Mouse (Mus musculus): Measurements from ENCODE around the gene Slc46a3. TPM values are rescaled to one million over a fixed set of nuclear protein-coding genes. Genes with fewer than 3 reads are reported as not detected.

The Slc46a3 gene
- polyA plus RNA-seq, 1 experiment from 2014 or later: 2.4 TPM

DNA sequence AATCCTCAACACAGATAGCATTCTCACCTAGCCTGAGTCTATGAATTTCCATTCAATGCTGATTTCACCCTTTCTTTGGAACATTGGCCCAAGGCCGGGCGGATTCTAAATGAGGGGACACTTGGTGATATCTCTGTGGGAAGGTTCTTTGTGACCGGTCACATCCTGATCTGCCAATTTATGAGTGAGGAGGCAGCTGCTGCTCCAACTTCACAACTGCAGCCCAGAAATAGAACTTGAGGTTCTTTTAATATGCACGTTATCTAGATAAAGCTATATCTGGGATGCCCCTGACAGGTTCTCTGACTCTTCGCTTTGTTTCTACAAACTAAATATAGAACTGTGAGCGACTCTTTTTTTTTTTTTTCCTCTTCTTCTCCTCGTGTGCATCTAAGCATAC is 44.4 kb downstream of the Slc46a3 start:
- Histone ChIP-seq H3K27ac (no peak overlapping the region), H3K27me3 (ENCODE audit: low read depth, poor library complexity, severe bottlenecking) (no peaks in the 10 kb centered on the region), H3K9me3 (replicated peaks) (no peaks in the 10 kb centered on the region), H3K4me1 (no peaks in the 10 kb centered on the region), H3K36me3 (no peaks in the 10 kb centered on the region), H3K4me3 (no peak overlapping the region)
- 86% methylated on average over 7 of the region's 7 CpGs for WGBS
- no peak for DNase-seq (ENCODE audit: low spot score)

DNA sequence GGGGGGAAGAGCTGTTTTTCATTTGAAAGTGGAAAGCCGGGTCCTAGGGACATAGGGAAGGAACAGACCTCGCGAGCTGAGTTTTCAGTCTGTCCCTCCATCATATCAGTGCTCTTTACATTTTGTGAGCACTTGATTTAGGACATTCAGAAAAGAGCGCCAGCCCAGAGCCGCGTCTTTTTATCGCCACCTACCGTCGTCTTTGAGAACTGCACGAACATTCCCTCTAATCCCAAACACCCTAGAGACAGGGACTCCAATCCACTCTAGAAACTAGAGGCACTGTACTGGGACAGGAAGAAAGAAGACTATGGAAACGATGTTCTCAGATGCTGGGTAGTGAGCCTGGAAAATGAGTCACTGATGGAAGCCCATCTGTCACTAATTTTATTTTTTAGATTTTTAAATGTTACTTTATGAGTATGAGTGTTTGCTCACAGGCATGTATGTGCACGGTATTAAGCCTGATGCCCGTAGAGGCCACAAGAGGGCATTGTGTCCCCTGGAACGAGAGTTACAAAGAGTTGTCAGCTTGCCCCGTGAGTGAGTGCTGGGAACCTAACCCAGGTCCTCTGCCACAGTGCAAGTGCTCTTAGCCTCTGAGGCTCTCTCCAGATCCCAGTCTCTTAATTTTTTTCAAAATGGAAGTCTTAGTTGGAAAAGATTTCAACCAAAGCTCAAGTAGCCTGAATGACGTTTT is 46.3 kb downstream of the Slc46a3 start:
- 25% methylated on average over 16 of the region's 16 CpGs for WGBS
- Histone ChIP-seq H3K4me1 (no peaks in the 10 kb centered on the region), H3K27ac (no peak overlapping the region), H3K9me3 (replicated peaks) (no peaks in the 10 kb centered on the region), H3K36me3 (no peaks in the 10 kb centered on the region), H3K27me3 (ENCODE audit: low read depth, poor library complexity, severe bottlenecking) (no peaks in the 10 kb centered on the region), H3K4me3 (no peak overlapping the region)
- DNase-seq (ENCODE audit: low spot score): peak; percentile 82

DNA sequence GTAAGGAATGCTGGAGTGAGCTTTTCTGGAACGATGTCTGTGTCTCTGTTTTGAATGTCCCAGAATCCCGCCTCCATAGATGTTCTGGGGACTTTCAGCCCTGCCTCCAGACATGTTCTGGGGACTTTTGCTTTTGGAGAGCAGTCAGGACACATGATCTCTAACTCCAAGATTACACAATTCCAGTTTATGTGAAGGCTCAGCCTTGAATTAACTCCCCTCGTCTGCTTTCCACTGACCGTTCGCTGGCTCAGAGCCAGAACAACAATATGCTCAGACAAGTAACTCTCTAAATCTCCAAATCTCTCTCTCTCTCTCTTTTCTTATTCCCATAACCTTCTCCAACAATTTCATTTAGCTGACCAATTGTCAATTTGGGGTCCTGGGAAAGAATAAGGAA is 47.3 kb downstream of the Slc46a3 start:
- Histone ChIP-seq H3K27me3 (ENCODE audit: low read depth, poor library complexity, severe bottlenecking) (no peaks in the 10 kb centered on the region), H3K9me3 (replicated peaks) (no peaks in the 10 kb centered on the region), H3K4me1 (no peaks in the 10 kb centered on the region), H3K4me3 (no peak overlapping the region), H3K36me3 (no peaks in the 10 kb centered on the region), H3K27ac (no peak overlapping the region)
- WGBS: 91% methylated on average over 5 of the region's 5 CpGs
- DNase-seq (ENCODE audit: low spot score): no peak

DNA sequence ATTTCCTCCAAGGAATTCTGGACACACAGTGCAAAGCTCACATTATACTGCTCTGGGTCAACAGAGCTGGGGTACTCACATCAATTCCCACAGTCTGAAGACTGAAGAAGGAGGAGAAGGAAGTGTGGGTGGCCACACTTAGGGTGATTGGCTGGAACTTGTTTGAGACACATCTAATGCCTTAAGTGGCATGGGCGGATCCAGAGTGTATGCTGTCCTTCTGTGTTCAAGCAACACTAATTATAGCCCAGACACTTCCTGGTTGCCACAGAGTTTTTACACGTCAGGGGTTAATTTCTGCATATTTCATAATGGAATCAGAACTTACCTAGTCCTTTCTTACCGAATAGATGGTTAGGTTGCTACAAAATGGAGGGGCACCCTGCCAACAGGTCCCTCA is 49.3 kb downstream of the Slc46a3 start:
- WGBS: 79% methylated on average over 3 of the region's 3 CpGs
- no peak for DNase-seq (ENCODE audit: low spot score)

DNA sequence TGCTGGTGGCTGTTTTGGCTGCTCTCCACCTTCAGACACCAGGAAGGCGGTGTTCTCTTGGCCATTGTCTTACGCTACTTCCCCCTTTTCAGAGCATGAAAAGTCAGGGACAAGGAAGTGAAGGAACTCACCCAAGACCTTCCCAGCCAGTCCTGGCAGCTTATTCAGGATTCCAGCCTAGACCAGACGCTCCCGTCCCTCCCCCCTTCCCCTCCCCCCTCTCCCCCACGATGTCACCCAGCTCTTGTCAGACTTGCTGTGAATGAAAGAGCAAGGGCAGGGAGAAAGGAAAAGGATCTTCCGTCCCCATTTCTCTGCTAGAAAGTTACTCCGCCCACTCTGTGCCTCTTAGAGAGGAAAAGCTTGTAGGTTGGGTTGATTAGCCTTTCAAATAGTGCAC is 51.3 kb downstream of the Slc46a3 start:
- no peaks in the 10 kb centered on the region for H3K36me3 ChIP-seq
- H3K27me3 ChIP-seq (ENCODE audit: low read depth, poor library complexity, severe bottlenecking): no peaks in the 10 kb centered on the region
- H3K9me3 ChIP-seq (replicated peaks): no peaks in the 10 kb centered on the region
- no peak overlapping the region for H3K4me3 ChIP-seq
- 69% methylated on average over 6 of the region's 7 CpGs for WGBS
- no peak for DNase-seq (ENCODE audit: low spot score)
- no peaks in the 10 kb centered on the region for H3K4me1 ChIP-seq
- no peak overlapping the region for H3K27ac ChIP-seq

More for the DNA sequence above, 49.3 kb downstream of the Slc46a3 start:
- no peaks in the 10 kb centered on the region for H3K27me3 ChIP-seq (ENCODE audit: low read depth, poor library complexity, severe bottlenecking)
- H3K9me3 ChIP-seq (replicated peaks): no peaks in the 10 kb centered on the region
- no peaks in the 10 kb centered on the region for H3K36me3 ChIP-seq
- no peak overlapping the region for H3K4me3 ChIP-seq
- H3K4me1 ChIP-seq: no peaks in the 10 kb centered on the region
- no peak overlapping the region for H3K27ac ChIP-seq

DNA sequence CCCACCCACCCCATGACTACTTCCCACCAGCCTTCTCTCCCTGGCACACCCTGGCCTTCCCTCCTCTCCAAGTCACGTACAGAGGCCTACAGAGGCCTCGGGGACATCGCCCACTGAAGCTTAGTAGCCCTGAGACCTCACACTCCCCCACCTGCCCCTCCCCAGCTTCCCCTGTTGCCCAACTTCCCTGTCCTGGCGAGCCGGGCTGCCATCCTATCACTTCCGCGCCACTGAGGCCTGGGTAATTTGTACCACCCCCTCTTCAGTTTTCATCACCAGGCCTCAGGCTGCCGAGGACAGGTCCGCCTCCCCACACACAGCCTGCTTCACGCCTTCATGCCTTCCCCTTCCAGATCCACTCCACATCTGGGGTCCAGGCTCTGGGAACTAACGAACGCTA is 55.2 kb downstream of the Slc46a3 start:
- H3K4me1 ChIP-seq: peaks cover 9% of the 10 kb centered on the region
- H3K27ac ChIP-seq: no peak overlapping the region
- 85% methylated on average over 12 of the region's 12 CpGs for WGBS
- H3K27me3 ChIP-seq (ENCODE audit: low read depth, poor library complexity, severe bottlenecking): peaks cover 19% of the 10 kb centered on the region
- H3K36me3 ChIP-seq: no peaks in the 10 kb centered on the region
- no peaks in the 10 kb centered on the region for H3K9me3 ChIP-seq (replicated peaks)
- no peak for DNase-seq (ENCODE audit: low spot score)
- no peak overlapping the region for H3K4me3 ChIP-seq

DNA sequence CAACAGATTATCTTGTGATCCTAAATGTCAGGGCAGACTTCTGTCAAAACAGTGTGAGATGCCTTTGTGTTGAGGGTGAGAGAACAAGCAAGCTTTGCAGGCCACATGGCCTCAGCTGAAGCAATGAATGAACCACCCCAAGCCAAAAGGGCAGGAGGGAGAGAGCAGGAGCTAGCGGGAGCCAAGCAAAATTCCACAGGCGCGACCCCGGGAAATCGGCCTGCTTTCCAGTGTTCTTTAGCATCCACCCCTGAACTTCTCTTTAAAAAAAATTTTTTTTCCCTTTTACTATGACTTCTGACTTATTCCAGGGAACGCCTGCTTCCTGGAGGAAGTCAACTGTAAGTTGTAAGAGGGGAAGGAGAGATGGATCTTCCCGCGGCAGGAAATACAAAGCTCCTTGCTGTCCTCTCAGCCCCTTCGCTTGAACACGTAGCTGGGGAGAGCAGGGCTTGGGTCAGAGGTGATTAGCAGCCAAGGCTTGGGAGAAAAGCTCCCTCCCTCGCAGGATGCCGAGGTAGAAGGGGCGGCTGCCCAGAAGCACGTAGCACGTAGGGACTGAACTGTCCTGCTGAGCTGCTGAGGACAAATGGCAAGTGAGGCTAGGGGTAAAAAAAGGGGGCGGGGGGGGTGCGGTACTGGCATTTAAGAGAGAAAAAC is 59.6 kb downstream of the Slc46a3 start:
- H3K9me3 ChIP-seq (replicated peaks): no peaks in the 10 kb centered on the region
- H3K27ac ChIP-seq: peak overlapping the region; percentile 5; the same call in 1 of the 2 replicates
- H3K4me1 ChIP-seq: peaks cover 9% of the 10 kb centered on the region
- 6% methylated on average over 17 of the region's 17 CpGs for WGBS
- peak; percentile 49 for DNase-seq (ENCODE audit: low spot score)
- H3K27me3 ChIP-seq (ENCODE audit: low read depth, poor library complexity, severe bottlenecking): peaks cover 20% of the 10 kb centered on the region
- no peaks in the 10 kb centered on the region for H3K36me3 ChIP-seq
- peak overlapping the region; percentile 31 for H3K4me3 ChIP-seq

DNA sequence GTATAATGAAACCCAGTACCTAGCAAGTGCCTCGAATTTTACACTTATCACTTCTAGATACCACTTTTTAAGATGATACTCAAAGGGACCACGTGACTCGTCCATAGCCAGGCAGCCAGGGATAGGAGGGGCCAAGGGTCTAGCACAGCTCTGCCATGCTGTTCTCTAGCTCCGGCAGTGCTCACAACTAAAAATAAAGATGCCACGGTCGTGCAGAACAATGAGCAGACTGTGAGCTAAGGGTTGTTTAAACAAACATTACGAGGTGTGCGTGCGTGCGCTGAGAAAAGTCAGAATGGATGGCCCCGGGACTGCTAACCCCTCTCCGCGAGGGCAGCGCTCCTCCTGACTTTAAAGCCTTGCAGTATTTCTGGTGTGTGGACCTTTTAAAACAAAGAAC is 61.8 kb downstream of the Slc46a3 start:
- no peak for DNase-seq (ENCODE audit: low spot score)
- H3K27me3 ChIP-seq (ENCODE audit: low read depth, poor library complexity, severe bottlenecking): peaks cover 20% of the 10 kb centered on the region
- WGBS: 68% methylated on average over 14 of the region's 14 CpGs
- no peaks in the 10 kb centered on the region for H3K9me3 ChIP-seq (replicated peaks)
- H3K4me1 ChIP-seq: peaks cover 9% of the 10 kb centered on the region
- H3K36me3 ChIP-seq: no peaks in the 10 kb centered on the region
- no peak overlapping the region for H3K27ac ChIP-seq
- H3K4me3 ChIP-seq: no peak overlapping the region

DNA sequence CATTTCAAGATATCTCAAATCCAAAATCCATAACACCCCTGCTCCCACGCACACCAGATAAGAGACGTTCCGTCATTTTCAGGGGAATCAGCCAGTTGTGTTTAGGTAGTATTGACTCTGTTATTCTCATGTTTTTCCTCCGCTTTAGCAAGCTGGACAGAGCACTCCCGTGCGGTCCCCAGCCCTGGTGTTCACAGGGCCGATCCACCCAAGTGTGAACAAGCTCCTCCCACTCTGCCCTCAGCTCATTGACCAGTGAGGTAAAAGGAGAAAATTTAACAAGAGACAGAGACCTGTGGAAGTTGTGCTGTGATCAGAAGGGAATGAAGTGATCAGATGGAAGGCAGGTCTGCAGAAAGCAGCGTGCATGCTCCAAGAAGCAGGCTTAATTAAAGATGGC is 65.8 kb downstream of the Slc46a3 start:
- no peak overlapping the region for H3K27ac ChIP-seq
- no peak for DNase-seq (ENCODE audit: low spot score)
- no peaks in the 10 kb centered on the region for H3K9me3 ChIP-seq (replicated peaks)
- H3K4me3 ChIP-seq: no peak overlapping the region
- 82% methylated on average over 8 of the region's 8 CpGs for WGBS
- no peaks in the 10 kb centered on the region for H3K36me3 ChIP-seq
- H3K27me3 ChIP-seq (ENCODE audit: low read depth, poor library complexity, severe bottlenecking): 0 out of 2 replicates have a peak, but pooled peaks cover 4% of the 10 kb centered on the region
- peaks cover 7% of the 10 kb centered on the region; the same call in 1 of the 2 replicates for H3K4me1 ChIP-seq

Other genes with a start within 250 kb of the Slc46a3 start
- 11.8 and 12.1 TPM in 2 replicates for gene Flt1, start 168.8 kb downstream of the Slc46a3 start, polyA plus RNA-seq (2016; fragmentation: Nextera tagmentation; extraction: Ambion mirVana)
- 467 and 519 TPM in 2 replicates for gene Pomp, start 34.4 kb downstream of the Slc46a3 start, polyA plus RNA-seq (2016; fragmentation: Nextera tagmentation; extraction: Ambion mirVana)
- 3.0 and 3.4 TPM in 2 replicates for gene Mtus2, start 62.5 kb upstream of the Slc46a3 start, polyA plus RNA-seq (2016; fragmentation: Nextera tagmentation; extraction: Ambion mirVana)

Data from limb, embryonic 10.5 days (tissue).